Mouse (Mus musculus) skeletal muscle tissue, adult 2 months (tissue): ENCODE measurements around the gene Mrps16.

Source experiments
- DNase-seq: peaks from one replicate; pipeline ENCODE4 v3.0.0-alpha.2; 2012; ENCODE audit warnings: low read depth, low spot score

The Mrps16 gene

DNA sequence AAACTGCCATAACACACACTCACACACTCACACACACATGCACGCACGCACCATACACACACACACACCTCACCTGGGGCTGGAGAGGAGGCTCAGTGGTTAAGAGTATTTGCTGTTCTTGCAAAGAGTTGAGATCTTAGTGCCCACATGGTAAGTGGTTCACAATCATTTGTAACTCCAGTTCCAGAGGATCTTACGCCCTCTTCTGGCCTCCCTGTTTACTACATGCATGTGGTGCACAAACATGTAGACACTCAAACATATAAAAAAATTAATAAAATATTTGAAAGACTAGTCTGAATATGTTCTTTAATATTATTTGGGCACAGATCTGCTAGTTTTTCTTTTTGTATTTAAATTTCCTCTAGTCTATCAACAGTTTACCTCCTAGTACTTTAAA, 25.2 kb downstream of the Mrps16 start:
- DNase-seq = no peak

DNA sequence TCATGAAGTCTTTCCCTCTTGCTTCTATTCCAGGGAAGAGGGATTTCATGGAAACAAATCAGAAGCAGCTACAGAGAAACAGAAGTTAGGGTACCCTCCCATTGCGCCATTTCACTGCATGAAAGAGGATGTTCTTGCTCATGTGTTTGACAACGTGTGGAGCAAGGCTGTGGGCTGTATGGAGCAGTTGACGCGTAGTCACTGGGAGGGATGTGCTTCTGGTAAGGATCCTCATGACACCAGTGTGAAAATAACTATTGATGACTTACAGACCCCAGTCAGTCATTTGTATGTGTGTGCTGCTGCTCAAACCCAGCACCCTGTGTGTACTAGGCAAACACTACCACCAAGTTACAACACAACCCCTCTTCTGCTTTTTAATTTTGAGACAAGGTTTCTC, 30.2 kb downstream of the Mrps16 start:
- no peak for DNase-seq

- peak; percentile 91 for DNase-seq
Measured at GRCm38 (mm10) chr14:20347991-20348541, 45.4 kb downstream of the Mrps16 start, which contains the start of the genes Ecd and Fam149b. TSS of gene Ecd (minus strand) at chr14:20348121. TSS of gene Fam149b (plus strand) at chr14:20348162.

- no peak for DNase-seq
Measured at GRCm38 (mm10) chr14:20347441-20347990, 45.9 kb downstream of the Mrps16 start.

- no peak for DNase-seq
Measured at GRCm38 (mm10) chr14:20345885-20346284, 47.5 kb downstream of the Mrps16 start.

- DNase-seq = no peak
Measured at GRCm38 (mm10) chr14:20340866-20341265, 52.6 kb downstream of the Mrps16 start.

DNA sequence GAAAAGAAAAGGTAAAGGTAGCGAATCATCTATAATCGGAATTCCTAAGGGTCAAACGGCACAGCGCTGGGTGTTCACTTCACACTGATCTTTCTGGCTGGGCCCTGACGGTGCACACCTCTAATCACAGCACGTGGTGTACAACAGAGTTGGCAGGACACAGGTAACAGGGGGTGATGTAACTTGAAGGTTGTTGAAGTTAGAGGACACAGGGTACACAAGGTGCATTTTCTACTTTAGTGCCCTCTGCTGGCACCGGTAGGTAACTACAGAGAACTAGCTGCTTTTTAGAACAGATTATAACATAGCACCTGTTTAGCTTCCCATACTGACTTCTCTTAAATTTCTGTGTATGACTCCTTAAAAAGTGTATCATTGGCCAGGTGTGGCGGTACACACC, 53.3 kb downstream of the Mrps16 start:
- no peak for DNase-seq

GRCm38 (mm10) chr14:20339415-20339814, 54.0 kb downstream of the Mrps16 start:
- DNase-seq = no peak
